Mouse (Mus musculus): ENCODE data around the gene Gm20807. TPM values are rescaled to one million over a fixed set of nuclear protein-coding genes. Genes with fewer than 3 reads are reported as not detected.

Gm20807 gene
- not detected for polyA plus RNA-seq (2015; fragmentation: Illumina TruSeq; extraction: RNeasy Lipid Tissue Mini Kit (QIAGEN cat#74804); ENCODE audit: low read depth, low replicate concordance)

GRCm38 (mm10) chrY:13042591-13042990 is at the start of gene Gm20807:
TSS of gene Gm20807 (plus strand) at chrY:13042891.

Other genes with a start within 250 kb of the Gm20807 start
- not detected for gene Gm21891, start 90.6 kb downstream of the Gm20807 start, polyA plus RNA-seq (2015; fragmentation: Illumina TruSeq; extraction: RNeasy Lipid Tissue Mini Kit (QIAGEN cat#74804); ENCODE audit: low read depth, low replicate concordance)
- gene Gm21425, start 119.1 kb downstream of the Gm20807 start, polyA plus RNA-seq (2015; fragmentation: Illumina TruSeq; extraction: RNeasy Lipid Tissue Mini Kit (QIAGEN cat#74804); ENCODE audit: low read depth, low replicate concordance) = not detected
- not detected for gene Gm21828, start 181.0 kb downstream of the Gm20807 start, polyA plus RNA-seq (2015; fragmentation: Illumina TruSeq; extraction: RNeasy Lipid Tissue Mini Kit (QIAGEN cat#74804); ENCODE audit: low read depth, low replicate concordance)
- not detected for gene Gm21440, start 209.5 kb downstream of the Gm20807 start, polyA plus RNA-seq (2015; fragmentation: Illumina TruSeq; extraction: RNeasy Lipid Tissue Mini Kit (QIAGEN cat#74804); ENCODE audit: low read depth, low replicate concordance)
- gene Gm21454, start 209.6 kb downstream of the Gm20807 start, polyA plus RNA-seq (2015; fragmentation: Illumina TruSeq; extraction: RNeasy Lipid Tissue Mini Kit (QIAGEN cat#74804); ENCODE audit: low read depth, low replicate concordance) = not detected